Mouse (Mus musculus) embryonic facial prominence, embryonic 13.5 days (tissue): Measurements from ENCODE around the gene Ccnd3. TPM values are rescaled to one million over a fixed set of nuclear protein-coding genes. Genes with fewer than 3 reads are reported as not detected.

Experiments used
- ATAC-seq: fragments of 200-750 bp; cut with Nextera tagmentation; 2 replicates; pipeline ENCODE4 v1.8.0; 2017; ENCODE audit warnings: low read depth; ENCODE audit not compliant: insufficient number of reproducible peaks, insufficient read depth, low FRiP score, low TSS enrichment
- H3K27ac ChIP-seq: fragments of 300-500 bp; sonication (generic); 2 replicates; pipeline ENCODE4 v1.5.1; 2015; ENCODE audit warnings: moderate library complexity, mild to moderate bottlenecking, inconsistent platforms
- H3K27me3 ChIP-seq: fragments of 300-500 bp; sonication (generic); 2 replicates; pipeline ENCODE4 v1.6.1; 2015; ENCODE audit warnings: mild to moderate bottlenecking, inconsistent platforms
- H3K36me3 ChIP-seq: fragments of 300-500 bp; sonication (generic); 2 replicates; pipeline ENCODE4 v1.6.1; 2015; ENCODE audit warnings: mild to moderate bottlenecking, inconsistent platforms
- H3K4me1 ChIP-seq: fragments of 300-500 bp; sonication (generic); 2 replicates; pipeline ENCODE4 v1.6.1; 2015; ENCODE audit warnings: inconsistent platforms
- H3K4me2 ChIP-seq: fragments of 300-500 bp; sonication (generic); 2 replicates; pipeline ENCODE4 v1.6.1; 2015; ENCODE audit warnings: moderate library complexity, mild to moderate bottlenecking, inconsistent platforms
- H3K4me3 ChIP-seq: fragments of 300-500 bp; sonication (generic); 2 replicates; pipeline ENCODE4 v1.5.1; 2015; ENCODE audit warnings: mild to moderate bottlenecking, inconsistent platforms
- H3K9ac ChIP-seq: fragments of 300-500 bp; sonication (generic); 2 replicates; pipeline ENCODE4 v1.6.1; 2015; ENCODE audit warnings: mild to moderate bottlenecking, inconsistent platforms
- H3K9me3 ChIP-seq: fragments of 300-500 bp; sonication (generic); 2 replicates; pipeline ENCODE4 v1.6.1; 2016; ENCODE audit warnings: inconsistent platforms
- WGBS: fragments of 180-500 bp; shearing (Covaris S2); methylation state at CpG from one replicate; pipeline ENCODE4 v1.1.7; 2015; ENCODE audit warnings: mixed read lengths; 5-methylcytosine and 5-hydroxymethylcytosine counted together
- polyA plus RNA-seq: library from polyadenylated mRNA; unstranded; fragments of >200 nt; fragmentation: Nextera tagmentation; extraction: Ambion mirVana; gene quantifications from 2 replicates; pipeline ENCODE4 v1.2.1, GENCODE M21; 2015

Ccnd3 gene
- polyA plus RNA-seq, 1 experiment from 2014 or later = 377 TPM

- peaks cover 38% of the 10 kb centered on the region for H3K36me3 ChIP-seq
- WGBS = 74% methylated on average over 2 of the region's 2 CpGs
- peak overlapping the region; percentile 95 for H3K4me2 ChIP-seq
- no peaks in the 10 kb centered on the region for H3K27me3 ChIP-seq
- H3K4me1 ChIP-seq = peaks cover 37% of the 10 kb centered on the region
- H3K27ac ChIP-seq = 0 out of 2 replicates have a peak overlapping the region, but pooled peaks have one; percentile 93
- ATAC-seq = no peak
- H3K9ac ChIP-seq = peak overlapping the region; percentile 83; the same call in 1 of the 2 replicates
- H3K4me3 ChIP-seq = peak overlapping the region; percentile 69; the same call in 1 of the 2 replicates
- H3K9me3 ChIP-seq = no peaks in the 10 kb centered on the region
These were observed 122.9 kb downstream of the Ccnd3 start for GRCm38 (mm10) chr17:47627791-47628190.

GRCm38 (mm10) chr17:47628851-47629676 lies 124.2 kb downstream of the Ccnd3 start:
- H3K9me3 ChIP-seq = no peaks in the 10 kb centered on the region
- peak overlapping the region; percentile 69 for H3K4me3 ChIP-seq
- peaks cover 25% of the 10 kb centered on the region for H3K36me3 ChIP-seq
- under 1% methylated on average over 63 of the region's 63 CpGs for WGBS
- peak overlapping the region; percentile 83 for H3K9ac ChIP-seq
- no peaks in the 10 kb centered on the region for H3K27me3 ChIP-seq
- H3K27ac ChIP-seq = peak overlapping the region; percentile 93
- ATAC-seq = peak; percentile 92
- peaks cover 37% of the 10 kb centered on the region for H3K4me1 ChIP-seq
- peak overlapping the region; percentile 95 for H3K4me2 ChIP-seq

GRCm38 (mm10) chr17:47629717-47630677 lies 125.1 kb downstream of the Ccnd3 start:
- Histone ChIP-seq H3K4me3 (peak overlapping the region; percentile 69), H3K4me2 (peak overlapping the region; percentile 95), H3K27me3 (no peaks in the 10 kb centered on the region), H3K9me3 (no peaks in the 10 kb centered on the region), H3K9ac (peak overlapping the region; percentile 83), H3K36me3 (peaks cover 16% of the 10 kb centered on the region), H3K27ac (peak overlapping the region; percentile 93), H3K4me1 (peaks cover 37% of the 10 kb centered on the region)
- peak; percentile 49 for ATAC-seq
- under 1% methylated on average over 56 of the region's 61 CpGs for WGBS

- Histone ChIP-seq H3K27ac (peak within 1 kb of the TSS; percentile 93), H3K4me2 (peak within 1 kb of the TSS; percentile 95), H3K36me3 (peaks cover 13% of the 10 kb centered on the region), H3K9ac (peak within 1 kb of the TSS; percentile 83), H3K9me3 (no peaks in the 10 kb centered on the region), H3K27me3 (no peaks in the 10 kb centered on the region), H3K4me3 (peak within 1 kb of the TSS; percentile 69), H3K4me1 (peaks cover 37% of the 10 kb centered on the region)
- ATAC-seq = no peak
- 2% methylated on average over 3 of the region's 3 CpGs for WGBS
These were observed 125.8 kb downstream of the Ccnd3 start, which contains the start of gene Usp49 for GRCm38 (mm10) chr17:47630678-47631065. Gene Usp49 (plus strand): TSS chr17:47630690.

- Histone ChIP-seq H3K9ac (no peak overlapping the region), H3K36me3 (peaks cover 3% of the 10 kb centered on the region; the same call in 1 of the 2 replicates), H3K27me3 (no peaks in the 10 kb centered on the region), H3K4me3 (no peak overlapping the region), H3K27ac (no peak overlapping the region), H3K4me2 (0 out of 2 replicates have a peak overlapping the region, but pooled peaks have one; percentile 11), H3K9me3 (no peaks in the 10 kb centered on the region), H3K4me1 (peaks cover 37% of the 10 kb centered on the region)
- 63% methylated on average over 4 of the region's 4 CpGs for WGBS
- ATAC-seq = no peak
These were observed 127.5 kb downstream of the Ccnd3 start for GRCm38 (mm10) chr17:47632181-47632840.

GRCm38 (mm10) chr17:47633999-47634770 lies 129.3 kb downstream of the Ccnd3 start:
- H3K4me1 ChIP-seq = peaks cover 25% of the 10 kb centered on the region
- H3K9me3 ChIP-seq = no peaks in the 10 kb centered on the region
- 81% methylated on average over 7 of the region's 7 CpGs for WGBS
- no peak overlapping the region for H3K4me2 ChIP-seq
- peaks cover 3% of the 10 kb centered on the region; the same call in 1 of the 2 replicates for H3K36me3 ChIP-seq
- no peaks in the 10 kb centered on the region for H3K27me3 ChIP-seq
- H3K9ac ChIP-seq = no peak overlapping the region
- H3K4me3 ChIP-seq = no peak overlapping the region
- no peak for ATAC-seq
- H3K27ac ChIP-seq = no peak overlapping the region

GRCm38 (mm10) chr17:47642992-47643391 lies 138.1 kb downstream of the Ccnd3 start:
- no peak overlapping the region for H3K27ac ChIP-seq
- H3K9ac ChIP-seq = no peak overlapping the region
- 73% methylated on average over 2 of the region's 2 CpGs for WGBS
- no peaks in the 10 kb centered on the region for H3K9me3 ChIP-seq
- H3K4me3 ChIP-seq = no peak overlapping the region
- H3K4me1 ChIP-seq = no peaks in the 10 kb centered on the region
- no peak overlapping the region for H3K4me2 ChIP-seq
- ATAC-seq = no peak
- 0 out of 2 replicates have a peak, but pooled peaks cover 4% of the 10 kb centered on the region for H3K36me3 ChIP-seq
- H3K27me3 ChIP-seq = no peaks in the 10 kb centered on the region

GRCm38 (mm10) chr17:47646683-47647082 lies 141.8 kb downstream of the Ccnd3 start:
- Histone ChIP-seq H3K9ac (no peak overlapping the region), H3K36me3 (peaks cover 11% of the 10 kb centered on the region), H3K4me3 (no peak overlapping the region), H3K27me3 (no peaks in the 10 kb centered on the region), H3K9me3 (no peaks in the 10 kb centered on the region), H3K4me2 (no peak overlapping the region), H3K27ac (no peak overlapping the region), H3K4me1 (no peaks in the 10 kb centered on the region)
- 75% methylated on average over 1 of the region's 1 CpGs for WGBS
- no peak for ATAC-seq

GRCm38 (mm10) chr17:47648966-47649365 lies 144.1 kb downstream of the Ccnd3 start:
- 74% methylated on average over 4 of the region's 4 CpGs for WGBS
- Histone ChIP-seq H3K9ac (no peak overlapping the region), H3K27ac (no peak overlapping the region), H3K4me1 (no peaks in the 10 kb centered on the region), H3K27me3 (no peaks in the 10 kb centered on the region), H3K9me3 (no peaks in the 10 kb centered on the region), H3K4me2 (no peak overlapping the region), H3K4me3 (no peak overlapping the region), H3K36me3 (peaks cover 14% of the 10 kb centered on the region)
- ATAC-seq = no peak
